Mouse (Mus musculus): ENCODE data around the gene Upk2. TPM values are rescaled to one million over a fixed set of nuclear protein-coding genes. Genes with fewer than 3 reads are reported as not detected.
"Not testable (repeated sequence)": the region's sequence is repeated elsewhere in the genome, so short reads cannot be mapped to it uniquely, and the experiment has no call there.

Gene Upk2
- polyA plus RNA-seq, 1 experiment from 2014 or later: 0.61 TPM

DNA sequence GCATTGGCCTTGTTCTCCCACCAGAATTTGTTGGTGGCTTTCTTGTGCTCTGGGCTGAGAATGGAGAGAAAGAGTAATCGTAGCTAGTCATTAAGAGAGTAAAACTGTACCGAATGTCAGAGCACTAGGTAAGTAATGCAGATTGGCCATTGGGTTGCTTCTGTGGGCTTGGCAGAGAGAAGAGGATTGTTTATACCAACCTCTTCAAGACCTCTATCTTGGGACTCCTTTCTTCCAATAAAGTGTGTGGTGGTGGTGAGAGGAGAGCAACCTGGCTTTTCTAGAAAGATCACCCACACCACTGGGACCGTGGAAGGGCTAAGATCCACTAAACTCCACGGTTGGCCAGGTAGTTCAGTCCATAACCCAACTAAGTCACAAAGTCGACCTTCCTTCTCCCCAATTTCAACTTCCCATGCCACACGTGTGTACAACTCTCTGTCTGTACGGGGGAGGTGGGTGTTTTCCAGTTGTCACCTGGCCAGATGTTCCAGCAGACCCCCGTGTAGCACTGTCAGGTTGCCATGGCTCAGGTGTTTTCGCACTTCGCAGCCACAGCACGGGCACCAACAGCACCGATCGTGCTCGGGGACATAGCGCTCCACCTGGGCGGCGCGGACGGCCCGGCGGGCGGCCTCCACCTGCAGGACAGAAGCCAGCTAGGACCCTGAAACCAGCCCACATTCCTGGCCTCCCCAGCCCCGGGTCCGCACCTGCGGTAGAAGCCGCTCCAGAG, 37.5 kb downstream of the Upk2 start:
- Histone ChIP-seq H3K4me2 (ENCODE audit: low read depth, low read length) (peak overlapping the region; percentile 78), H3K9ac (ENCODE audit: low read depth, low read length) (peak overlapping the region; percentile 91), H3K27me3 (replicated peaks; ENCODE audit: control insufficient read depth, insufficient read depth, low read length) (no peaks in the 10 kb centered on the region), H3K27ac (ENCODE audit: low read length) (peak overlapping the region; percentile 77), H3K4me1 (ENCODE audit: control insufficient read depth, insufficient read depth, low read length) (peaks cover 10% of the 10 kb centered on the region), H3K36me3 (ENCODE audit: control insufficient read depth, insufficient read depth, low read length) (peaks cover 11% of the 10 kb centered on the region), H3K9me3 (ENCODE audit: control insufficient read depth, low read length) (no peaks in the 10 kb centered on the region), H3K4me3 (ENCODE audit: low read length) (peak overlapping the region; percentile 89)
- ATAC-seq: peak; percentile 81
- 6% methylated on average over 26 of the region's 26 CpGs for WGBS

DNA sequence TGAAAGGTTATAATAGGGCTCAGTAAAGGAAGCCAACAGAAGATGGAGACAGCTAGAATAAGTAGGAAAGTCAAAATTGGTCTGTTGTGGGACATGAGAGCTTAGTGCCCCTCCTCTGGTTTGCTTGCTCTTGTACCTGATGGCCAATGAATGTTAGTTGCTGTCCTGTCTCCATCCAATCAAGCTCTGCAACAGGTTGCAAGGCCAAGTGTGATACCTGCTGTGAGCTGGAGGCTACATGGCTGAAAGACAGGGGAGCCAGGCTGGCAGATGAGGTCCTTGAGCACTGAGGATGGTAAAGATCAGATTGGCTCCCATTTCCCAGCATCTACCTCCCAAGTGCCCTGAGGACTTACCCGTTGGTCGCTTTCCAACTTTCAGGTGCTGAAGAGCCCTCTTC, 42.0 kb downstream of the Upk2 start:
- WGBS: 80% methylated on average over 2 of the region's 2 CpGs
- no peak overlapping the region for H3K4me2 ChIP-seq (ENCODE audit: low read depth, low read length)
- no peak overlapping the region for H3K4me3 ChIP-seq (ENCODE audit: low read length)
- no peaks in the 10 kb centered on the region for H3K27me3 ChIP-seq (replicated peaks; ENCODE audit: control insufficient read depth, insufficient read depth, low read length)
- no peak overlapping the region for H3K27ac ChIP-seq (ENCODE audit: low read length)
- no peak for ATAC-seq
- no peaks in the 10 kb centered on the region for H3K9me3 ChIP-seq (ENCODE audit: control insufficient read depth, low read length)
- peaks cover 11% of the 10 kb centered on the region for H3K4me1 ChIP-seq (ENCODE audit: control insufficient read depth, insufficient read depth, low read length)
- no peak overlapping the region for H3K9ac ChIP-seq (ENCODE audit: low read depth, low read length)
- peaks cover 21% of the 10 kb centered on the region for H3K36me3 ChIP-seq (ENCODE audit: control insufficient read depth, insufficient read depth, low read length)

DNA sequence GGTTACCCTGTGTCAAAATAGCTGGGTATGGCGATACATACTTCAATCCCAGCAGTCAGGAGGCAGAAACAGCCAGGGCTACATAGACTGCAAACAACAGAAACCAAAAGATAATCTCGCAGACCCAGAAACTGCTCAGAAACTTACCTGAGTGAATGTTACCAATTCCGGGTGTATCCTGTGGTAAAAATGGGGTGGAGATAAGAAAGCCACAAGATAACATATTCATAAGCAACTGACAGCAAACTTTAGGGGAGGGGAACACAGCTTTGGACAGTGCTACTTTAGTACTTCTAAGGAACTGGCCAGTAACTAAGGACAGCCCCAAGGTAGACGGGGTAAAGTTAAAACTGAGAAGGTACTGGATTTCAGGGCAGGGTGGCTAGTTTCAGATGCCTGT, 42.5 kb downstream of the Upk2 start:
- no peak for ATAC-seq
- no peak overlapping the region for H3K27ac ChIP-seq (ENCODE audit: low read length)
- no peaks in the 10 kb centered on the region for H3K9me3 ChIP-seq (ENCODE audit: control insufficient read depth, low read length)
- no peak overlapping the region for H3K4me3 ChIP-seq (ENCODE audit: low read length)
- H3K4me2 ChIP-seq (ENCODE audit: low read depth, low read length): no peak overlapping the region
- WGBS: 73% methylated on average over 4 of the region's 4 CpGs
- no peaks in the 10 kb centered on the region for H3K27me3 ChIP-seq (replicated peaks; ENCODE audit: control insufficient read depth, insufficient read depth, low read length)
- H3K9ac ChIP-seq (ENCODE audit: low read depth, low read length): no peak overlapping the region
- H3K36me3 ChIP-seq (ENCODE audit: control insufficient read depth, insufficient read depth, low read length): peaks cover 21% of the 10 kb centered on the region
- H3K4me1 ChIP-seq (ENCODE audit: control insufficient read depth, insufficient read depth, low read length): peaks cover 10% of the 10 kb centered on the region

DNA sequence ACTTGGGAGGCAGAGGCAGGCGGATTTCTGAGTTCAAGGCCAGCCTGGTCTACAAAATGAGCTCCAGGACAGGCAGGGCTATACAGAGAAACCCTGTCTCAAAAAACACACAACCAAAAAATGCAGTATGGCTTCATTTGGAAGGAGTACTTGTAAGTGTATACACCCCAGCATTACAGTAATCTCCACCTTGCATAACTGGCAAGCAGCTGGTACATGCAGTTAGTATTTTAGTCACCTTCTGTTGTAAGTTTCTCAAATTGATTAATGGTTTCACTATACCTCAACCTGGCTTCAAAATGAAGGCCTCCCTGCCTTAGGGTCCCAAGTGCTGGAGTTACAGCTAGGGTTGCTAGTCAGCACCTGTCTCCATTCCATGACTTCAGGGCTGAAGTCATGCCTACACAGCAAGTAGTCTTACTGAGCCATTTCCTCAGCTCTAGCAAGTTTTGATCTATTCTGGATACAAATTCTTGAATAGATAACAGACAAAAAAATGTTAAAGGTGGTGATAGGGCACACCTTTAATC, 43.1 kb downstream of the Upk2 start:
- no peak overlapping the region for H3K4me2 ChIP-seq (ENCODE audit: low read depth, low read length)
- H3K9me3 ChIP-seq (ENCODE audit: control insufficient read depth, low read length): no peaks in the 10 kb centered on the region
- 76% methylated on average over 1 of the region's 1 CpGs for WGBS
- H3K27ac ChIP-seq (ENCODE audit: low read length): no peak overlapping the region
- H3K36me3 ChIP-seq (ENCODE audit: control insufficient read depth, insufficient read depth, low read length): peaks cover 21% of the 10 kb centered on the region
- no peaks in the 10 kb centered on the region for H3K27me3 ChIP-seq (replicated peaks; ENCODE audit: control insufficient read depth, insufficient read depth, low read length)
- H3K4me1 ChIP-seq (ENCODE audit: control insufficient read depth, insufficient read depth, low read length): peaks cover 6% of the 10 kb centered on the region; the same call in 1 of the 2 replicates
- ATAC-seq: no peak
- no peak overlapping the region for H3K4me3 ChIP-seq (ENCODE audit: low read length)
- H3K9ac ChIP-seq (ENCODE audit: low read depth, low read length): no peak overlapping the region

DNA sequence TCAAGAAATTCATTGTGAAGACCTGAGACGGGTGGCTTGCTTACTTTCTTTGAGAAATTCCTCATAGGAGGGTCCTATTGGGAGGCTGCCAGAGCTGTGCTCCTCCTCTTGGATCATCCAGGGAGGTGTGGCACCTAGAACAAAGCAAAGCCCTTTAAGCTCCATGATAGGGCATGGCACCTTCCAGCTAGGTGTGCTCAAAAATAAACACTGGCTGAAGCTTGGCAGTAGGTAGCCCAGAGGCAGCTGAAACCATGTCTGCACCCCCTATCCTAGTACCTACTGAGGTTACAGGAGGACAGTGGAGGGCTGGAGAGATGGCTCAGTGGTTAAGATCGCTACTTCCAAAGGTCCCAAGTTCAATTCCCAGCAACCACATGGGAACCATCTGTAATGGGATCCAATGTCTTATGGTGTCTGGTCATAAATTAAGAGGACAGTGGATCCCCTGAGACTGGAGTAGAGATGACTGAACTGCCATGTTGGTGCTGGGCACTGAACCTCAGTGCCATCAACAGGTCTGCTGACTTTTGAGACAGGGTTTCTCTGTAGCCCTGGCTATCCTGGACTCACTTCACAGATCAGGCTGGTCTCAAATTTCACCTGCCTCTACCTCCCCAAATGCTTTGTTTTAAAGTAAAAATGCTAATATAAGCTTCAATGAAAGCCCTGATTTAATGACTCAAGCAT, 44.0 kb downstream of the Upk2 start:
- Histone ChIP-seq H3K4me2 (ENCODE audit: low read depth, low read length) (no peak overlapping the region), H3K4me3 (ENCODE audit: low read length) (no peak overlapping the region), H3K9ac (ENCODE audit: low read depth, low read length) (no peak overlapping the region), H3K27ac (ENCODE audit: low read length) (no peak overlapping the region), H3K4me1 (ENCODE audit: control insufficient read depth, insufficient read depth, low read length) (peaks cover 7% of the 10 kb centered on the region; the same call in 1 of the 2 replicates), H3K27me3 (replicated peaks; ENCODE audit: control insufficient read depth, insufficient read depth, low read length) (no peaks in the 10 kb centered on the region), H3K36me3 (ENCODE audit: control insufficient read depth, insufficient read depth, low read length) (peaks cover 21% of the 10 kb centered on the region), H3K9me3 (ENCODE audit: control insufficient read depth, low read length) (no peaks in the 10 kb centered on the region)
- no peak for ATAC-seq
- WGBS: 81% methylated on average over 2 of the region's 2 CpGs

DNA sequence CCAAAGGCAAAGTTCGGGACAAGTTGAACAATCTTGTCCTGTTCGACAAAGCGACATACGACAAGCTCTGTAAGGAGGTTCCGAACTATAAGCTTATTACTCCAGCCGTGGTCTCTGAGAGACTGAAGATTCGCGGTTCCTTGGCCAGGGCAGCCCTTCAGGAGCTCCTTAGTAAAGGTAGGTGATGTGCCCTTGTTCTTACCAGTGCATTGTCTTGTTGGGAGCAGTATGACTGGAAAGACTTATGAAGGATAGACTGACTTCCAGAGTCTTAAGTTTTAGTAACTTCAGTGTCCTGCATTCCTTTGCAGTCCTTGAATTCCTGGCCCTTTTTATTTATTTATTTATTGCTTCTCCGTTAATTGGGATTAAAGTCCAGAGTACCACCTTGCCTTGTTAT, 46.1 kb downstream of the Upk2 start:
- H3K9ac ChIP-seq (ENCODE audit: low read depth, low read length): peak overlapping the region; percentile 87
- H3K27me3 ChIP-seq (replicated peaks; ENCODE audit: control insufficient read depth, insufficient read depth, low read length); H3K9me3 ChIP-seq (ENCODE audit: control insufficient read depth, low read length); H3K27ac ChIP-seq (ENCODE audit: low read length); H3K4me1 ChIP-seq (ENCODE audit: control insufficient read depth, insufficient read depth, low read length); ATAC-seq: not testable (repeated sequence)
- peak overlapping the region; percentile 63 for H3K4me2 ChIP-seq (ENCODE audit: low read depth, low read length)
- WGBS: 76% methylated on average over 9 of the region's 9 CpGs
- peak overlapping the region; percentile 76 for H3K4me3 ChIP-seq (ENCODE audit: low read length)
- peaks cover 25% of the 10 kb centered on the region for H3K36me3 ChIP-seq (ENCODE audit: control insufficient read depth, insufficient read depth, low read length)

DNA sequence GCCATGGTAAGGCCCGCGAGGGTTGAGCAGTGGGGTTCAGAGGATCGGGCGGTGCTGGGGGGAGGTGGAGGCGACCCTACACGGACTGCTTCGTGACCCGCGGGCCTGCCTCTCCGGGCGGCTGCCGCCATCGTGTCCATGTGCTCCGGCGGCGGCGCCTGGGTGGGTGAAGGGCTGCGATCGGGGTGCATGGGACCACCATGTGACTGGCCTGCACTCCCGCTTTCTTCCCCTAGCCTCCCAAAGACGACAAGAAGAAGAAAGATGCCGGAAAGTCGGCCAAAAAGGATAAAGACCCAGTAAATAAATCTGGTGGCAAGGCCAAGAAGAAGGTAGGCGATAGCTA, 47.1 kb downstream of the Upk2 start:
- Histone ChIP-seq H3K27me3 (replicated peaks; ENCODE audit: control insufficient read depth, insufficient read depth, low read length) (no peaks in the 10 kb centered on the region), H3K27ac (ENCODE audit: low read length) (peak overlapping the region; percentile 96), H3K9me3 (ENCODE audit: control insufficient read depth, low read length) (no peaks in the 10 kb centered on the region), H3K4me1 (ENCODE audit: control insufficient read depth, insufficient read depth, low read length) (peaks cover 9% of the 10 kb centered on the region; the same call in 1 of the 2 replicates), H3K36me3 (ENCODE audit: control insufficient read depth, insufficient read depth, low read length) (peaks cover 18% of the 10 kb centered on the region), H3K4me3 (ENCODE audit: low read length) (peak overlapping the region; percentile 76), H3K9ac (ENCODE audit: low read depth, low read length) (peak overlapping the region; percentile 87), H3K4me2 (ENCODE audit: low read depth, low read length) (peak overlapping the region; percentile 63)
- WGBS: 0% methylated on average over 24 of the region's 24 CpGs
- no peak for ATAC-seq

DNA sequence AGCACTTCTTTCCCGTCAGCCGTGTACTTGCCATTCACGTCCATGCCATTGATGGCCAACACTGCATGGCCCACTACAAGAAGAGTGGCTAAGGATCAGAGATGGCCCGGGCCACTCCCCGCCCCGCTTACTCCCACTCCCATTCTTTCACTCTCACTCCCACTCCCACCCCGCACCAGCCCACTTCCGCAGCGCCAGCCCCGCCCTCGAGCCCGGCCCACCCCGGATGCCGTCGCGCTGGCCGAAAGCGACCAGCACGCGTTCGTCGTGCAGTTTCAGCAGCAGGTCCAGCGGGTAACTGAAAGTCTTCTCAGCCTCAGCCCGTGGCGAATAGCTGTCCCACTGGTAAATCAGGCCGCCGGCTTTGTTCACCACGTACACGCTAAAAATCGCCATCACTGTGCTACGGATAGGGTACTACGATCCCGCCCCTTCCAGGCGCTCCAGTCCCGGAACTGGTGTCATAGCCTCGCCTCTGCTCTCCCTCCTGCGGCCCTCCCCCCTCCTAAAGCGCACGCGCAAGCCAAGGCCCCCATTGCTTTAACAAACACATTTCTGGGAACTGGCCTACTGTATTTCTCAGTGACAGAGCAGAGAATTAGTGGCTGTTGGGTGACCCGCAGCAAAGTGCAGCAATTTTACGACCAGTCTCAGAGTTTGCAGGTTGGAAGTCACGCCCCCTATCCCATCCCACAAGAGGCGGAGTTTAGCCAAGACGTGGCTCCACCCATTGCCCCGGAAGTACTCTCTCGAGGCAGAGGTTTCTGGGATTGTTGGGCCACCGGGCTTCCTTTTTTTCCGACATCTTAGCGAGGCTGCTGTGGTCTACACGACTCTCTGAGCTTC, 47.6 kb downstream of the Upk2 start, which contains the start of the genes Rps25 and Trappc4:
Rps25 (plus strand) TSS at position 234 of the 846 bp plus-strand sequence.
Trappc4 (minus strand) TSS at position 695 of the 846 bp plus-strand sequence.
- peak; percentile 97 for ATAC-seq
- Histone ChIP-seq H3K27me3 (replicated peaks; ENCODE audit: control insufficient read depth, insufficient read depth, low read length) (no peaks in the 10 kb centered on the region), H3K36me3 (ENCODE audit: control insufficient read depth, insufficient read depth, low read length) (peaks cover 14% of the 10 kb centered on the region), H3K4me3 (ENCODE audit: low read length) (peak within 1 kb of the TSS; percentile 76), H3K9ac (ENCODE audit: low read depth, low read length) (peak within 1 kb of the TSS; percentile 87), H3K4me2 (ENCODE audit: low read depth, low read length) (peak within 1 kb of the TSS; percentile 63), H3K4me1 (ENCODE audit: control insufficient read depth, insufficient read depth, low read length) (peaks cover 9% of the 10 kb centered on the region; the same call in 1 of the 2 replicates), H3K9me3 (ENCODE audit: control insufficient read depth, low read length) (no peaks in the 10 kb centered on the region), H3K27ac (ENCODE audit: low read length) (peak within 1 kb of the TSS; percentile 96)
- WGBS: under 1% methylated on average over 51 of the region's 51 CpGs

DNA sequence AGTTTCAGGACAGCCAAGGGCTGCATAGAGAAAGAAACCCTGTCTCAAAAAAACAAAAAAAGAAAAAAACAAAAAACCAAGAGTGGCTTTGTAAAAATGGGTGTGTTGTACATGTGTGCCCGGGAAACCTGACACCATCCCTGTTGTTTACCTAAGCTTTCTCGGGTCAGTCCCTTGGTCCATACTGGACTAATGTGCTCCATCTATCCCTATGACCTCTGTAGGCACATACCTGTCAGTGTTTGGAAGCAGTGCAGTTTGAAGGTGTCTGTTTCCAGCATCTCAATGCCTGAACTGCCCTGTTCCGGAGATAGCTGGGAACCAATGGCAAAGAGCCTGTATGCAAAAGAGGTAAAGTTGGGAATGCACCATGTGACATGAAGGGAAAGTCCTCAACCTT, 49.8 kb downstream of the Upk2 start:
- peaks cover 4% of the 10 kb centered on the region; the same call in 1 of the 2 replicates for H3K36me3 ChIP-seq (ENCODE audit: control insufficient read depth, insufficient read depth, low read length)
- ATAC-seq: no peak
- WGBS: 60% methylated on average over 3 of the region's 3 CpGs
- no peak overlapping the region for H3K4me2 ChIP-seq (ENCODE audit: low read depth, low read length)
- H3K4me3 ChIP-seq (ENCODE audit: low read length): no peak overlapping the region
- no peaks in the 10 kb centered on the region for H3K27me3 ChIP-seq (replicated peaks; ENCODE audit: control insufficient read depth, insufficient read depth, low read length)
- no peaks in the 10 kb centered on the region for H3K9me3 ChIP-seq (ENCODE audit: control insufficient read depth, low read length)
- H3K9ac ChIP-seq (ENCODE audit: low read depth, low read length): no peak overlapping the region
- H3K4me1 ChIP-seq (ENCODE audit: control insufficient read depth, insufficient read depth, low read length): peaks cover 13% of the 10 kb centered on the region; the same call in 1 of the 2 replicates
- no peak overlapping the region for H3K27ac ChIP-seq (ENCODE audit: low read length)

Measured in intestine, embryonic 16.5 days (tissue).